Mouse (Mus musculus) stomach, postnatal 0 days (tissue): ENCODE results near the gene Hoxc6.

Experiments used
- CTCF ChIP-seq: IDR thresholded peaks from 2 replicates; pipeline ENCODE4 v1.5.1; 2016; ENCODE audit warnings: antibody characterized with exemption, low read depth, mild to moderate bottlenecking, moderate library complexity
- EP300 ChIP-seq: optimal IDR thresholded peaks from 2 replicates; pipeline ENCODE3; 2016; ENCODE audit warnings: antibody characterized with exemption

DNA sequence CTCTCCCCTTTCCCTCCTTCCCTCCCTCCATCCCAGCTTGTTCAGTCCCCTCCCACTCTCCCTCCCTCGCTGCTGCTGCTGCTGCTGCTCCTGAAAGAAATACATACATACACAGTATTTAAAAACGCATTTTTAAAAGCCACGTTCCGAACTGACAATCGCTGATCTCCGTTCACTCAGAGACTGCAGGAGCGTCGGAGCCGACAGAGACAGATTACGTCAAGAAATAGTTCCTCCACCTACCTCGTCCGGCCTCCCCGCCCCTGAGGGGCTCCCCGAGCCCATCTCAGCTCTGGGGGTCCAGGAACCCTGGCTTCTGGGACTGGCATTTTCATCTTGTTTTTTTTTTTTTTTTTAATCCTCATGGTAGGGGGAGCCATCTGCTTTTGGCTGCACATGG is 17.1 kb upstream of the Hoxc6 start:
- TF ChIP-seq EP300 (no peak), CTCF (no peak)
